Mouse (Mus musculus): ENCODE measurements at regions not wholly inside any gene's neighbourhood (a gene's known extent, or its start where the extent isn't known, plus 50 kb on each side); places are given as distances from the start of the nearest gene placed in this dataset.

DNA sequence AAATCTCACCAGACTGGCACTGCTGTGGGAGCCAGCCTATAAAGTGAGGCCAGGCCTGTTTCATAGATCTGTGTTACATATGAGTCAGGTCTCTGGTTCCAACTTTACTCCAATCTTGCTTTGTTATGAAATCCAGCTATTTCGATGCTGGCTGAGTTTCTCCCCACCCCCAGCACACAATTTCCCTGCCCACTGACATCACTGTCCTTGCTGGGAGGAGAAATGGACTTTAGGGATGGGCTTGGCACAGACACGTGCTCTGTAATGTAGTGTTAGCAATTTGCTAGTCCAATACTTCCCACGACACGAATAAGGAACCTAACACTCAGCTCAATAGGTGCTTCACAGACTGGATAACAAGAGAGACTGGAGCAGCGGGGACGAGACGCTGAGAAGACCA, 79.5 kb upstream of the Pcsk6 start:
- no peak for TF ChIP-seq CTCF (IDR thresholded peaks at IDR 0.05)
- WGBS = 88% methylated on average over 7 of the region's 7 CpGs

DNA sequence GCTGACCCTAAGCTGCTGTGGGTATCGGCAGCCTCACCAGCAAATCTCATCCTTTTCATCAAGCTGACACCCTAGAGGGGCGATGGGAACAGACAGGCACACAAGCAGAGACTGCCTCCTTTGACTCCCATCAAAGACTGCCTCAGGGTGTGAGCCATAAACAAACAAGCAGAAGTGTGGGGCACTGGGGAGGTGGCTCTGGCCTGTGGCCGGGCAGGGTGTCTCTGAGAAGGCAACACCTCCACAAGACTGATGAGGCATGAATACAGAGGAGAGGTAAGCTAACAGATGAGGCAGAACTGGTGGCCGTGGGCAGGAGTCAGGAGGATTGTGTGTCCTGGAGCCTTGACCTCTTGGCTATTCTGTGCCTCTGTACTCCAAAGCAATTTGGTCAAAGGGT, 77.8 kb upstream of the Pcsk6 start:
- TF ChIP-seq CTCF (IDR thresholded peaks at IDR 0.05) = no peak
- Histone ChIP-seq H3K4me1 (ENCODE audit: insufficient read depth, low read length) (no peaks in the 10 kb centered on the region), H3K4me3 (ENCODE audit: low read depth, low read length) (no peak overlapping the region), H3K27ac (ENCODE audit: low read depth, low read length) (no peak overlapping the region), H3K9me3 (ENCODE audit: low read length) (no peaks in the 10 kb centered on the region), H3K9ac (replicated peaks; ENCODE audit: low read length, poor library complexity, severe bottlenecking) (no peak overlapping the region), H3K4me2 (ENCODE audit: low read depth, low read length, poor library complexity, severe bottlenecking) (no peak overlapping the region), H3K27me3 (ENCODE audit: insufficient read depth, low read length) (no peaks in the 10 kb centered on the region), H3K36me3 (ENCODE audit: insufficient read depth, low read length) (no peaks in the 10 kb centered on the region)
- DNase-seq (ENCODE audit: low spot score) (no peak), ATAC-seq (ENCODE audit: low FRiP score) (no peak)
- 58% methylated on average over 4 of the region's 4 CpGs for WGBS

More for the DNA sequence above, 79.5 kb upstream of the Pcsk6 start:
- Histone ChIP-seq H3K36me3 (ENCODE audit: insufficient read depth, low read length) (no peaks in the 10 kb centered on the region), H3K27me3 (ENCODE audit: insufficient read depth, low read length) (no peaks in the 10 kb centered on the region), H3K9me3 (ENCODE audit: low read length) (no peaks in the 10 kb centered on the region), H3K4me2 (ENCODE audit: low read depth, low read length, poor library complexity, severe bottlenecking) (no peak overlapping the region), H3K9ac (replicated peaks; ENCODE audit: low read length, poor library complexity, severe bottlenecking) (no peak overlapping the region), H3K4me3 (ENCODE audit: low read depth, low read length) (no peak overlapping the region), H3K27ac (ENCODE audit: low read depth, low read length) (no peak overlapping the region), H3K4me1 (ENCODE audit: insufficient read depth, low read length) (no peaks in the 10 kb centered on the region)
- DNase-seq (ENCODE audit: low spot score) (no peak), ATAC-seq (ENCODE audit: low FRiP score) (no peak)

DNA sequence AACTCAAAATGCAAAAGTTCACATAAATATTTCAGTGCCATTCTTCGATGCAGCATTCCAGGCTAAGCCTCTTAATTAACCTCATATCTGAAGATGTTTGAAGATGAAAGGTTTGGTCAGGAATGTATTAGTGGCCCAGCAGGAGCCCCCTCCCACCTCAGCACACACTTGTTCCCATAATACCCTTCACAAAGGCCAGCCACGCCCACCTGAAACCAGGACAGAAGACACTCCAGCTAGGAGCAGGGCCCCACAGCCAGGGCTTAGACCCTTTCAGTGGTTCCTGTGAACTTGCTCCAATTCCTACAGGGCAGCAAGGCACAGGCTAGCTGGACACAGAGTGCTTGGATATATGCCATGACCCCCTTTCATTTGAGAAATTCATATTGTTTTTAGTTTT, 74.6 kb upstream of the Pcsk6 start:
- no peak for TF ChIP-seq CTCF (IDR thresholded peaks at IDR 0.05)
- no peak for ATAC-seq (ENCODE audit: low FRiP score)
- Histone ChIP-seq H3K36me3 (ENCODE audit: insufficient read depth, low read length) (no peaks in the 10 kb centered on the region), H3K4me3 (ENCODE audit: low read depth, low read length) (no peak overlapping the region), H3K9me3 (ENCODE audit: low read length) (no peaks in the 10 kb centered on the region), H3K4me2 (ENCODE audit: low read depth, low read length, poor library complexity, severe bottlenecking) (no peak overlapping the region), H3K4me1 (ENCODE audit: insufficient read depth, low read length) (no peaks in the 10 kb centered on the region), H3K27ac (ENCODE audit: low read depth, low read length) (no peak overlapping the region), H3K9ac (replicated peaks; ENCODE audit: low read length, poor library complexity, severe bottlenecking) (no peak overlapping the region), H3K27me3 (ENCODE audit: insufficient read depth, low read length) (no peaks in the 10 kb centered on the region)
- no peak for DNase-seq (ENCODE audit: low spot score)
- WGBS = 28% methylated on average over 2 of the region's 2 CpGs

DNA sequence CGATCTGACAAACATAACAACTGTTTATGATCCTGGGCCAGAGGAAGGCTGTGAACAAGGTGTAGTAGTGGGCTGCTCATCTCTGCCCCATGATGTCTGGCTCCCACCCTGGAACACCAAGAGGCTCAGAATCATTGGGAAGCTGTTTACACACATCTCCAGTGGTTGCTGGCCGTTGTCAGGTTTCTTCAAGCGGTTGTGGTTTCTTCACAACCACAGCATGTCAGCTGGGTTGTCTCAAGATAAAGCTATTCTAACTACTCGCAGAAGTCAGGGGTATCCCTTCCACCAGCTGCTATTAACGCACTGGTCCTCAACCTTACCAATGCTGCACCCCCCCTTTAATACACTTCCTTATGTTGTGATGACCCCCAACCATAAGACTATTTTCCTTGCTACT, 73.7 kb upstream of the Pcsk6 start:
- H3K4me1 ChIP-seq (ENCODE audit: insufficient read depth, low read length) = no peaks in the 10 kb centered on the region
- DNase-seq (ENCODE audit: low spot score) (no peak), ATAC-seq (ENCODE audit: low FRiP score) (no peak)
- H3K4me2 ChIP-seq (ENCODE audit: low read depth, low read length, poor library complexity, severe bottlenecking) = no peak overlapping the region
- H3K27ac ChIP-seq (ENCODE audit: low read depth, low read length) = no peak overlapping the region
- H3K27me3 ChIP-seq (ENCODE audit: insufficient read depth, low read length) = no peaks in the 10 kb centered on the region
- no peak overlapping the region for H3K9ac ChIP-seq (replicated peaks; ENCODE audit: low read length, poor library complexity, severe bottlenecking)
- no peaks in the 10 kb centered on the region for H3K9me3 ChIP-seq (ENCODE audit: low read length)
- no peak for TF ChIP-seq CTCF (IDR thresholded peaks at IDR 0.05)
- no peak overlapping the region for H3K4me3 ChIP-seq (ENCODE audit: low read depth, low read length)
- 98% methylated on average over 5 of the region's 5 CpGs for WGBS
- H3K36me3 ChIP-seq (ENCODE audit: insufficient read depth, low read length) = no peaks in the 10 kb centered on the region

DNA sequence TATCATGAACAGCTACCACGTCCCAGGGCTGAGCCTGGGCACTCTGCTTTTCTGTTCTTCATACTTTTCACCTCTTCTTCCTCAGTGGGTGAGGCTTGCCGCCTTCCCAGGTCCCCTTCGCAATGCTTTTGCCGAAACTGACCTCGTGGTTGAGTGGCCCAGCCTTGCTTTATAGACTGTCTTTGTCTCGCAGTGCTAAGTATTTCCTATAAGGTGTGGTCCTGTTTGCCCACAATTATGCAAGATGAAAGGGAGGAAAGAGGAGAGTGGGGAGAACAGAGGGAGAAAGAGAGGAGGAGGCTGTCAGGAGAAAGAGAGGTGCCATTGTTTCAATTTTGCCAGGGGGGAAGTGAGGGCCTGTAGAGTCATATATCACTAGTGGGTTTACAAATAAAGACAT, 71.3 kb upstream of the Pcsk6 start:
- H3K4me1 ChIP-seq (ENCODE audit: insufficient read depth, low read length) = no peaks in the 10 kb centered on the region
- DNase-seq (ENCODE audit: low spot score) = no peak
- no peaks in the 10 kb centered on the region for H3K9me3 ChIP-seq (ENCODE audit: low read length)
- WGBS = 79% methylated on average over 6 of the region's 6 CpGs
- H3K9ac ChIP-seq (replicated peaks; ENCODE audit: low read length, poor library complexity, severe bottlenecking) = no peak overlapping the region
- no peak overlapping the region for H3K4me3 ChIP-seq (ENCODE audit: low read depth, low read length)
- no peak for TF ChIP-seq CTCF (IDR thresholded peaks at IDR 0.05)
- H3K36me3 ChIP-seq (ENCODE audit: insufficient read depth, low read length) = no peaks in the 10 kb centered on the region
- no peak overlapping the region for H3K4me2 ChIP-seq (ENCODE audit: low read depth, low read length, poor library complexity, severe bottlenecking)
- no peaks in the 10 kb centered on the region for H3K27me3 ChIP-seq (ENCODE audit: insufficient read depth, low read length)
- H3K27ac ChIP-seq (ENCODE audit: low read depth, low read length) = no peak overlapping the region
- ATAC-seq (ENCODE audit: low FRiP score) = no peak

DNA sequence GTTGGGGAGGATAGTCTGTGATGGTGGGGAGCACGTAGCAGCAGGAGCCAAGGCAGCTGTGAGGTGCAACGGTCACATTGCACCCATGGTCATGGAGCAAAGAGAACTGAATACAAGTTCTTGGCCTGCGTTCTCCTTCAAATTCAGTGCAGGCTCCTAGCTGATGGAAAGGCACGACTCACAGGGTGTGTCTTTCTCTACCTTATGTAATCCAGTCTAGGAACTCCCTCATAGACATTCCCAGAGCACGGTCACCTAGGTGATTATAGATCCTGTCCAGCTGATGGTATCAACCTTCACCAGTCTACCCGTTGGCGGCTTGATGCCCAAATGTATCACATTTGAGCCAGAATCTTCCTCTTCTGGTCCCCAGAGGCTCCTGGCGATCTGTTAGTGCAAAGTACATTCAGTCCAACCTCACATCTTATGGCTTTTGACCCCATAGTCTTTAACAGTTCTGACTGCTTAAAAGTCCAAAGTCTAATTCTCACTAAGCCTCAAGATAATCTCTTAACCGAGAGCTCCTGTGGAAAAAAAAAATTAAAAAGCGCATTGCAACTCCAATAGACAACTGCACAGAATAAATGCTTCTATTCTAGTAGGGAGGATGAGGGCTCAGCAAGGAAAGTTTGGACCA, 69.2 kb upstream of the Pcsk6 start:
- H3K4me1 ChIP-seq (ENCODE audit: insufficient read depth, low read length) = no peaks in the 10 kb centered on the region
- H3K9me3 ChIP-seq (ENCODE audit: low read length) = no peaks in the 10 kb centered on the region
- no peak overlapping the region for H3K27ac ChIP-seq (ENCODE audit: low read depth, low read length)
- no peak overlapping the region for H3K9ac ChIP-seq (replicated peaks; ENCODE audit: low read length, poor library complexity, severe bottlenecking)
- H3K27me3 ChIP-seq (ENCODE audit: insufficient read depth, low read length) = no peaks in the 10 kb centered on the region
- TF ChIP-seq CTCF (IDR thresholded peaks at IDR 0.05) = no peak
- no peak overlapping the region for H3K4me2 ChIP-seq (ENCODE audit: low read depth, low read length, poor library complexity, severe bottlenecking)
- ATAC-seq (ENCODE audit: low FRiP score) (no peak), DNase-seq (ENCODE audit: low spot score) (no peak)
- no peaks in the 10 kb centered on the region for H3K36me3 ChIP-seq (ENCODE audit: insufficient read depth, low read length)
- 89% methylated on average over 10 of the region's 10 CpGs for WGBS
- H3K4me3 ChIP-seq (ENCODE audit: low read depth, low read length) = no peak overlapping the region

Data from midbrain, postnatal 0 days (tissue).